Mouse (Mus musculus) thymus, adult 2 months (tissue): ENCODE results near the gene Hyou1. TPM values are rescaled to one million over a fixed set of nuclear protein-coding genes. Genes with fewer than 3 reads are reported as not detected.
"Not testable (repeated sequence)": the region's sequence is repeated elsewhere in the genome, so short reads cannot be mapped to it uniquely, and the experiment has no call there.

Experiments
- DNase-seq: peaks from one replicate; pipeline ENCODE4 v3.0.0; 2021
- H3K27ac ChIP-seq: fragments of 200-500 bp; 2 replicates; pipeline ENCODE4 v1.5.1; 2012; ENCODE audit warnings: low read length, control low read depth; ENCODE audit not compliant: control insufficient read depth, insufficient read depth
- H3K27me3 ChIP-seq: fragments of 200-500 bp; 2 replicates; pipeline ENCODE4 v1.6.1; 2012; ENCODE audit warnings: mild to moderate bottlenecking, low read length, moderate library complexity, mixed read lengths; ENCODE audit not compliant: control insufficient read depth, insufficient read depth
- H3K36me3 ChIP-seq: fragments of 200-500 bp; 2 replicates; pipeline ENCODE4 v1.6.1; 2012; ENCODE audit warnings: mild to moderate bottlenecking, low read length, moderate library complexity; ENCODE audit not compliant: control insufficient read depth, insufficient read depth
- H3K4me1 ChIP-seq: fragments of 200-500 bp; replicated peaks from 2 replicates; pipeline ENCODE4 v1.6.1; 2012; ENCODE audit warnings: low read length; ENCODE audit not compliant: control insufficient read depth, insufficient read depth
- H3K4me3 ChIP-seq: fragments of 200-500 bp; 2 replicates; pipeline ENCODE4 v1.5.1; 2012; ENCODE audit warnings: mild to moderate bottlenecking, low read length, control low read depth, moderate library complexity; ENCODE audit not compliant: control insufficient read depth, insufficient read depth
- CTCF ChIP-seq: fragments of 200-500 bp; IDR thresholded peaks from 2 replicates; pipeline ENCODE4 v1.5.1; 2012; ENCODE audit warnings: mild to moderate bottlenecking, control low read depth, low read length, moderate library complexity, borderline replicate concordance; ENCODE audit not compliant: control insufficient read depth, poor library complexity, insufficient read depth; ENCODE audit errors: extremely low read depth
- POLR2A ChIP-seq: fragments of 200-500 bp; IDR thresholded peaks from 2 replicates; pipeline ENCODE4 v1.6.1; 2012; ENCODE audit warnings: mild to moderate bottlenecking, low read length, control low read depth, moderate library complexity; ENCODE audit not compliant: control insufficient read depth, poor library complexity, insufficient read depth; ENCODE audit errors: extremely low read depth
- WGBS: fragments of 180-500 bp; shearing (Covaris S2); methylation state at CpG from one replicate; pipeline ENCODE4 v1.1.7; 2018; 5-methylcytosine and 5-hydroxymethylcytosine counted together
- polyA plus RNA-seq: library from polyadenylated mRNA; depleted of rRNA; stranded (reverse); fragments of >200 nt; gene quantifications from 2 replicates; pipeline ENCODE4 v1.2.3, GENCODE M21; 2012

Hyou1 gene
- polyA plus RNA-seq, 1 experiment, result 75.5 TPM

DNA sequence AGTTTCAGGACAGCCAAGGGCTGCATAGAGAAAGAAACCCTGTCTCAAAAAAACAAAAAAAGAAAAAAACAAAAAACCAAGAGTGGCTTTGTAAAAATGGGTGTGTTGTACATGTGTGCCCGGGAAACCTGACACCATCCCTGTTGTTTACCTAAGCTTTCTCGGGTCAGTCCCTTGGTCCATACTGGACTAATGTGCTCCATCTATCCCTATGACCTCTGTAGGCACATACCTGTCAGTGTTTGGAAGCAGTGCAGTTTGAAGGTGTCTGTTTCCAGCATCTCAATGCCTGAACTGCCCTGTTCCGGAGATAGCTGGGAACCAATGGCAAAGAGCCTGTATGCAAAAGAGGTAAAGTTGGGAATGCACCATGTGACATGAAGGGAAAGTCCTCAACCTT lies 25.7 kb downstream of the Hyou1 start:
- TF ChIP-seq CTCF (no peak), POLR2A (no peak)
- Histone ChIP-seq H3K27me3 (no peaks in the 10 kb centered on the region), H3K36me3 (peaks cover 43% of the 10 kb centered on the region), H3K4me1 (peaks cover 6% of the 10 kb centered on the region; the same call in 1 of the 2 replicates), H3K4me3 (no peak overlapping the region), H3K27ac (no peak overlapping the region)
- WGBS, result 95% methylated on average over 3 of the region's 3 CpGs
- no peak for DNase-seq

DNA sequence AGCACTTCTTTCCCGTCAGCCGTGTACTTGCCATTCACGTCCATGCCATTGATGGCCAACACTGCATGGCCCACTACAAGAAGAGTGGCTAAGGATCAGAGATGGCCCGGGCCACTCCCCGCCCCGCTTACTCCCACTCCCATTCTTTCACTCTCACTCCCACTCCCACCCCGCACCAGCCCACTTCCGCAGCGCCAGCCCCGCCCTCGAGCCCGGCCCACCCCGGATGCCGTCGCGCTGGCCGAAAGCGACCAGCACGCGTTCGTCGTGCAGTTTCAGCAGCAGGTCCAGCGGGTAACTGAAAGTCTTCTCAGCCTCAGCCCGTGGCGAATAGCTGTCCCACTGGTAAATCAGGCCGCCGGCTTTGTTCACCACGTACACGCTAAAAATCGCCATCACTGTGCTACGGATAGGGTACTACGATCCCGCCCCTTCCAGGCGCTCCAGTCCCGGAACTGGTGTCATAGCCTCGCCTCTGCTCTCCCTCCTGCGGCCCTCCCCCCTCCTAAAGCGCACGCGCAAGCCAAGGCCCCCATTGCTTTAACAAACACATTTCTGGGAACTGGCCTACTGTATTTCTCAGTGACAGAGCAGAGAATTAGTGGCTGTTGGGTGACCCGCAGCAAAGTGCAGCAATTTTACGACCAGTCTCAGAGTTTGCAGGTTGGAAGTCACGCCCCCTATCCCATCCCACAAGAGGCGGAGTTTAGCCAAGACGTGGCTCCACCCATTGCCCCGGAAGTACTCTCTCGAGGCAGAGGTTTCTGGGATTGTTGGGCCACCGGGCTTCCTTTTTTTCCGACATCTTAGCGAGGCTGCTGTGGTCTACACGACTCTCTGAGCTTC lies 27.8 kb downstream of the Hyou1 start, which contains the start of the genes Rps25 and Trappc4:
TSS of gene Rps25 (plus strand) at position 234 of the 846 bp plus-strand sequence.
TSS of gene Trappc4 (minus strand) at position 695 of the 846 bp plus-strand sequence.
- Histone ChIP-seq H3K27me3 (no peaks in the 10 kb centered on the region), H3K27ac (peak within 1 kb of the TSS; percentile 76), H3K4me1 (peaks cover 6% of the 10 kb centered on the region; the same call in 1 of the 2 replicates), H3K4me3 (peak within 1 kb of the TSS; percentile 91), H3K36me3 (peaks cover 43% of the 10 kb centered on the region)
- TF ChIP-seq CTCF (no peak), POLR2A (peak; percentile 52)
- DNase-seq, result peak; percentile 92
- under 1% methylated on average over 51 of the region's 51 CpGs for WGBS

GRCm38 (mm10) chr9:44407752-44408097 lies 28.4 kb downstream of the Hyou1 start:
- TF ChIP-seq CTCF (0 out of 2 replicates have a peak, but pooled peaks have one; percentile 40), POLR2A (0 out of 2 replicates have a peak, but pooled peaks have one; percentile 19)
- Histone ChIP-seq H3K36me3 (peaks cover 38% of the 10 kb centered on the region), H3K27ac (no peak overlapping the region), H3K4me3 (peak overlapping the region; percentile 91), H3K27me3 (no peaks in the 10 kb centered on the region), H3K4me1 (peaks cover 6% of the 10 kb centered on the region; the same call in 1 of the 2 replicates)
- no peak for DNase-seq
- WGBS, result under 1% methylated on average over 24 of the region's 24 CpGs

- not testable (repeated sequence) for DNase-seq, H3K4me3 ChIP-seq, H3K27ac ChIP-seq, H3K27me3 ChIP-seq
- Histone ChIP-seq H3K4me1 (peaks cover 11% of the 10 kb centered on the region; the same call in 1 of the 2 replicates), H3K36me3 (peaks cover 41% of the 10 kb centered on the region)
- 77% methylated on average over 9 of the region's 9 CpGs for WGBS
These were observed 29.4 kb downstream of the Hyou1 start for GRCm38 (mm10) chr9:44408693-44409092.

GRCm38 (mm10) chr9:44410647-44411336 lies 31.5 kb downstream of the Hyou1 start:
- Histone ChIP-seq H3K4me1 (peaks cover 11% of the 10 kb centered on the region; the same call in 1 of the 2 replicates), H3K27me3 (no peaks in the 10 kb centered on the region), H3K4me3 (no peak overlapping the region), H3K36me3 (peaks cover 26% of the 10 kb centered on the region), H3K27ac (no peak overlapping the region)
- WGBS, result 94% methylated on average over 2 of the region's 2 CpGs
- DNase-seq, result no peak
- TF ChIP-seq POLR2A, result no peak
- no peak for TF ChIP-seq CTCF

- H3K27ac ChIP-seq, result no peak overlapping the region
- 92% methylated on average over 1 of the region's 1 CpGs for WGBS
- H3K36me3 ChIP-seq, result peaks cover 26% of the 10 kb centered on the region
- no peak for DNase-seq
- H3K4me3 ChIP-seq, result no peak overlapping the region
- no peaks in the 10 kb centered on the region for H3K27me3 ChIP-seq
- H3K4me1 ChIP-seq, result peaks cover 9% of the 10 kb centered on the region; the same call in 1 of the 2 replicates
- no peak for TF ChIP-seq POLR2A
These were observed 32.4 kb downstream of the Hyou1 start for GRCm38 (mm10) chr9:44411601-44412130.
